ENCODE assay signal across 20 mouse cellular contexts in genomic region chr13:5313297-5313696, GRCm38 (mm10).
DNase-seq lines count a peak whose midpoint lies in the region; ATAC-seq and TF ChIP-seq lines count a peak whose summit lies in the region.
"Had no signal": no experiment of that assay in that cellular context is flagged by ENCODE, and none has a peak within 500 bp of the region (broad histone marks: within the 10 kb centered on the region; RNA-seq: fewer than 3 reads in every experiment).

No protein-coding gene starts in this region.

- H3K36me3 ChIP-seq in embryonic facial prominence, embryonic 14.5 days (ENCODE audit: control insufficient read depth, insufficient read depth, low read length): no peaks in the 10 kb centered on the region
- H3K36me3 ChIP-seq in kidney, adult 2 months (ENCODE audit: control insufficient read depth, insufficient read depth, low read length): no peaks in the 10 kb centered on the region
- H3K36me3 ChIP-seq: midbrain, embryonic 13.5 days; neural tube, embryonic 15.5 days had no signal

- 35% methylated on average over 2 of the region's 2 CpGs for WGBS in embryonic facial prominence, embryonic 14.5 days
- 74% methylated on average over 2 of the region's 2 CpGs for WGBS in kidney, adult 2 months

- H3K4me3 ChIP-seq in embryonic facial prominence, embryonic 14.5 days (ENCODE audit: low read depth, low read length): no peak overlapping the region
- no peak overlapping the region for H3K4me3 ChIP-seq in kidney, adult 2 months (ENCODE audit: insufficient read depth, low read depth, low read length)
- H3K4me3 ChIP-seq: midbrain, embryonic 13.5 days; myocyte; neural tube, embryonic 15.5 days had no signal

- intact Hi-C loops in gastrocnemius, postnatal 14 days (cut with DNase I; ENCODE audit: low total_unique reads): no loop called here
- intact Hi-C loops in gastrocnemius, postnatal 36 days (cut with DNase I): no loop called here

- TF ChIP-seq POLR2A in kidney, adult 2 months (IDR thresholded peaks at IDR 0.05; ENCODE audit: low read depth, low read length): no peak

- no peaks in the 10 kb centered on the region for H3K4me1 ChIP-seq in embryonic facial prominence, embryonic 14.5 days (ENCODE audit: control insufficient read depth, insufficient read depth, low read length)
- H3K4me1 ChIP-seq in kidney, adult 2 months (ENCODE audit: control insufficient read depth, insufficient read depth, low read length): 0 out of 2 replicates have a peak, but pooled peaks cover 4% of the 10 kb centered on the region
- H3K4me1 ChIP-seq: neural tube, embryonic 15.5 days had no signal

- H3K27ac ChIP-seq in embryonic facial prominence, embryonic 14.5 days (replicated peaks; ENCODE audit: low read depth, low read length): no peak overlapping the region
- no peak overlapping the region for H3K27ac ChIP-seq in kidney, adult 2 months (ENCODE audit: insufficient read depth, low read depth, low read length)
- H3K27ac ChIP-seq: midbrain, embryonic 13.5 days; neural tube, embryonic 15.5 days had no signal

- H3K4me2 ChIP-seq in embryonic facial prominence, embryonic 14.5 days (ENCODE audit: low read depth, low read length): no peak overlapping the region
- H3K4me2 ChIP-seq: midbrain, embryonic 13.5 days; neural tube, embryonic 15.5 days had no signal

- no peaks in the 10 kb centered on the region for H3K27me3 ChIP-seq in embryonic facial prominence, embryonic 14.5 days (replicated peaks; ENCODE audit: control insufficient read depth, insufficient read depth, low read length)
- H3K27me3 ChIP-seq in kidney, adult 2 months (replicated peaks; ENCODE audit: control insufficient read depth, insufficient read depth, low read length): no peaks in the 10 kb centered on the region
- H3K27me3 ChIP-seq: midbrain, embryonic 13.5 days; neural tube, embryonic 15.5 days; Patski had no signal

- no peak for TF ChIP-seq CTCF in kidney, adult 2 months (conservative IDR thresholded peaks at IDR 0.05; ENCODE audit: insufficient read depth, insufficient read length, low read depth, low read length)

- no peak for ATAC-seq in embryonic facial prominence, embryonic 14.5 days (ENCODE audit: low read depth)
- ATAC-seq: activated CD4-positive, CD25-positive, alpha-beta regulatory T cell, adult 4 months; forebrain, embryonic 16.5 days; hindbrain, embryonic 16.5 days; midbrain, embryonic 13.5 days; Patski had no signal

- no peak overlapping the region for H3K9ac ChIP-seq in embryonic facial prominence, embryonic 14.5 days (ENCODE audit: low read depth, low read length)
- H3K9ac ChIP-seq: midbrain, embryonic 13.5 days; neural tube, embryonic 15.5 days had no signal

- no peaks in the 10 kb centered on the region for H3K9me3 ChIP-seq in embryonic facial prominence, embryonic 14.5 days (ENCODE audit: control insufficient read depth, low read length)
- H3K9me3 ChIP-seq: midbrain, embryonic 13.5 days; neural tube, embryonic 15.5 days had no signal

- DNase-seq in gastrocnemius, postnatal 14 days: peak; percentile 3
- no peak for DNase-seq in gastrocnemius, postnatal 36 days
- DNase-seq in retina, embryonic 14.5 days (ENCODE audit: low spot score): peak; percentile 28
- DNase-seq in retina, postnatal 1 day: no peak
- DNase-seq in cerebellum, adult 9-11 months: peak; percentile 11
- peak; percentile 3 for DNase-seq in embryonic facial prominence, embryonic 14.5 days (ENCODE audit: low spot score)
- no peak for DNase-seq in kidney, adult 2 months
- DNase-seq in urinary bladder, adult 2 months (ENCODE audit: low spot score): no peak
- DNase-seq: adrenal gland, postnatal 25 days; B cell, adult 2 months; heart, postnatal 10 days; kidney, adult 11 months; kidney, postnatal 25 days had no signal

Comparison
In these comparisons a context has a peak if more than half of its experiments do, and no peak if none do; other contexts are left out.
1. DNase-seq: peak in gastrocnemius, postnatal 14 days (single experiment), retina, embryonic 14.5 days (single experiment), cerebellum, adult 9-11 months (single experiment) and embryonic facial prominence, embryonic 14.5 days (single experiment); none in gastrocnemius, postnatal 36 days (0 of 2), retina, postnatal 1 day (single experiment), kidney, adult 2 months (single experiment) and urinary bladder, adult 2 months (single experiment).